Mouse (Mus musculus) small intestine, adult 2 months (tissue): ENCODE data around the gene Col9a1.

Experiments used
- CTCF ChIP-seq: fragments of 200-500 bp; IDR thresholded peaks from 2 replicates; pipeline ENCODE4 v1.5.1; 2012; ENCODE audit warnings: low read depth, mild to moderate bottlenecking, control low read depth, inconsistent platforms, low read length, moderate library complexity, mixed read lengths; ENCODE audit not compliant: insufficient replicate concordance, insufficient read length; ENCODE audit errors: extremely low read depth
- POLR2A ChIP-seq: fragments of 200-500 bp; IDR thresholded peaks from 2 replicates; pipeline ENCODE4 v1.6.1; 2012; ENCODE audit warnings: low read depth, mild to moderate bottlenecking, control low read depth, inconsistent platforms, low read length, moderate library complexity

DNA sequence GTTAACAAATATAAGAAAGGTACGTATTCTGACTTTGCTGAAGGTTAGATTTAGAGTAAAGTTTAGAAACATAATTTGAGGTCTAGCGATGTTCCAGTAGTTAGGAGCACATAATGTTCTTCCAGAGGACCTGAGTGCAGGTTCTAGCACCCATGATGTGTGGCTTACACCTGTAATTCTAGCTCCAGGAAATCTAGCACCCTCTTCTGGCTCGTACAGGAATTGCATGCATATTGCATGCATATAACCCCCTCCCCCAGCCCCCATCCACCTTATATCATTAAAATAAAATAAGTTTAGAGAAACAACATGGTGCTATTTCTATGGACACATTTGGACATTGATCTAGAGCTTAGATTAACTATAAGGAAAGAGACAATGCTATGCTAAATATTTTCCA lies 123.3 kb downstream of the Col9a1 start:
- no peak for TF ChIP-seq CTCF
- TF ChIP-seq POLR2A: no peak
